Mouse (Mus musculus) gastrocnemius, postnatal 25 days (tissue): ENCODE measurements around the gene Slc15a1. TPM values are rescaled to one million over a fixed set of nuclear protein-coding genes. Genes with fewer than 3 reads are reported as not detected.

Experiments
- total RNA-seq, 2 experiments: library from RNA; stranded (reverse); gene quantifications; 1 replicate in 1 of 2; 2 replicates in 1 of 2; pipeline ENCODE4 v1.2.3; 2021

Gene Slc15a1
- total RNA-seq, 2 experiments from 2014 or later, result not detected

Other genes starting within 250 kb of the Slc15a1 start
- gene Stk24, start 125.2 kb downstream of the Slc15a1 start, total RNA-seq, result 10 to 100 TPM; 25.5 to 28.1 TPM